Mouse (Mus musculus): ENCODE data around the gene Copb1.
"Not testable (repeated sequence)": the region's sequence is repeated elsewhere in the genome, so short reads cannot be mapped to it uniquely, and the experiment has no call there.

Copb1 gene

DNA sequence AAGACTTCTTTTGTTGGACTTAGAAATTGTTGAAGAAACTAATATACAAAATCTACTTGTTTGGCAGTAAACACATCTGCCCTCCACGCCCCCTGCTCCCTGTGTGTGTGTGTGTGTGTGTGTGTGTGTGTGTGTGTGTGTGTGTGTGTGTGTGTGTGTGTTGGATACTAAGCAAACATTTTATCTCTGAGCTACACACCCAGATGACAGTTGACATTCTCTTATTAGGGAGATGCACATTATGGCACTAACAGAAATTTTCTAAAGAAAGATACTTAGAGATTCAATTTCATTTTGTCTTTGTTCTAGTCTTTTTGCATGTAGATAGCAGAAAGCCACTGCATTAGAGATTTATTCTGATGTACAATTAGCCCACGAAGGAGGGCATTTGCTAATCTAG is 37.6 kb downstream of the Copb1 start:
- no peak for DNase-seq (ENCODE audit: low spot score)

DNA sequence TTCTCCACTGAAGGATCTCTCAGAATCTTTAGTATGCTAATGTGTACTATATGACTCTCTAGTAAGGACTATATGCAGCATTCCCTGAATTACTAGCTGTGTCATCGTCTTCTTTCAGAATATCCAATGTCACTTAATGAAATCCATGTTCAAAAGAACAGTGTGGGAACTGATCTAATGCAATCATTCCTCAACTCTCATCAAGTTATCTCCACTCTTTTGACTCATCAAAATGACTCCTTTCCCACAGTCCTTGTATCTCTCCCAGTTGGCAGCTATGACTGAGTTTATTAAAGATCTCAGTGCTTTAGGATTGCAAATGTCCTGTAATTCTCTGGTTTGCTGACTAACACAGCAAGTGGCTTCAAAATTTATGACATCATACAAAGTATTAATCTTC is 40.1 kb downstream of the Copb1 start:
- no peak for DNase-seq (ENCODE audit: low spot score)

DNA sequence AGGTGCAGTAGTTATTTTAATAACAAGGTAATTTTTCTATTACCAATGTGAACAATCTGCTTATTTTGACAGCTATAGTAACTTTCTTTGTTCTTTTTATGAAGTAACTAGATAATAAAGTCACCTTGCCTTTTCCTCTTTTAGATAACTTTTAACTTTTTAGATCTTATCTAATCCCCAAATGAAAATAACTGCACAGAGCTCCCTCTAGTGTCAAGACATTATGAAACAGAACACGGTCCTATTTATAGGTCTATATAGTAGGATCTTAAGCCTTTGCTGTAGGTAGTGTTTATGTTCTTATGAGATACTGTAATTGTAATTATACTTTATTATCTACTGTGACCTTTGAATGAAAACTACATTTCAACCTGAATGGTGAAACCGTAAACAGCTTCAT is 41.0 kb downstream of the Copb1 start:
- DNase-seq (ENCODE audit: low spot score): no peak

DNA sequence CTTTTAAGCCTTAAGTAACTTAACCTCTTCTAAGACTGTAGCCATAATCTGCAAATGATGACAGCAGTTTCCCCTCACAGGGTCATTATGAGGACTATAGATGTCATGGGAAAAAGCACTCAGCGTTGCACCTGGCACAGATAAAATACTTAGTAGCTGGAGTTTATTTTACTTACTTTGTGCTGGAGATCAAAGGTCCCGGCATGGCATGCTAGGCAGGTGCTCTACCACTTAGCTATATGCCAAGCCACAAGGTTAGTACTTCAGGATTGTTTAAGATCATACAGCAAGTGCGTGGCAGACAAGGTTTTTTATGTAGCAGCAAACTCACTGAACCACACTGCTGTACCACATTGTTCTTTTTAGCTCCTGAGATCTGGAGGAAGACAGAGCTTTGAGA is 43.9 kb downstream of the Copb1 start:
- no peak for DNase-seq (ENCODE audit: low spot score)

DNA sequence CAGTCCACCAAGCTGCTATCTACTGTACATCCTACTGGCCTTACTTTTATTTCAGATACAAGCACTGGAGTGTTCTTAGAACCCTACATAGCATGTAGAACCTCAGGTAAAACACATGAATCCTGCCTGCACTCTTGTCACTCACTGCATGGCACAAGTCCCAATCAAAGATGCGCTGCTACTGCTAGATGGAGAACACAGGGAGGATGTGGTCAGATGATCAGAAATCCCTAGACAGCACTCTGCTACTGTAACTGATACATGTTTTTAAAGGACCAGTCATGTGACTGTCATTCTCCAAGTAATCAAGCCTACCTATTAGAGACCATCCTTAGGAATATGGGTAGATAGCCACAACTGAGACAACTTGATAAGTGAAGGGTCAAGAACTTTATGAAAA is 44.7 kb downstream of the Copb1 start:
- no peak for DNase-seq (ENCODE audit: low spot score)

DNA sequence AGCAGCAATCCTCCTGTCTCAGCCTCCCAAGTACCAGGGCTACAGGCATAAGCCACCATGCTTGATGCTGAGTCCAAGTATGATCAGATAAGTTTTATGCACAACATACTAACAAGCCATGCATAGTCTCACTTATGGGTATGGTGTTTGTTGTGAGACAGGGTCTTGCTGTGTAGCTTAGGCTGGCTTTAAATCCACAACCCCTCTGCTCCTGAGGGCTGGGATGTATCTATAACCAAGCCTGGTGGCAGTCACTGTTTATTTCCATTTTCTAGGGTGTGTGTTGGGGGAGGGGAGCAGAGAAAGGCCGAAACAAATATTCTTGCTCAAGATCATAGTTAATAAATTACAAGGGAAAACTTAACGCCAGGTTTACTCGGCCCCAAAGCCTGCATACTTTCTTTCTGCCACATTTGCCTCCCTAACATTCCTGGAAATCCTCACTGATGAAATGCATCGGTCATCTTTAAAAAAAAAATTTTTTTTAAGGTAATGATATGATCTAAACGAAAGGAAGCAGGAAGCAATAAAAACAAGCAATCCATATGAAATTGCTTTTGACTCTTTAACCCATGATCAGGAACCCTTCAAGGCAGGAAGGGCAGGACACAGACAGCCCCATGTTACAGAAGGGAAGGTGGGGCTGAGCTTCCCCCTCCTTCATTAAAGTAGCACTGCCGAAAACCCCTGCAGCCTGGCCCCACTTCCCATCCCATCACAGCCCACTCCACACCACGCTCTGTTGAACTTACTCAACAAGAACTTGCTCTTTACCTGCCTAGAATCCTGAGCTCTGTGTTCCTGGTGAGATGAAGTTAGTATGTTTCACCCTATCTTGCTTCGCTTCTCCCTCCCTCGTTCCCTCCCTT is 50.8 kb downstream of the Copb1 start:
- no peak for DNase-seq (ENCODE audit: low spot score)

DNA sequence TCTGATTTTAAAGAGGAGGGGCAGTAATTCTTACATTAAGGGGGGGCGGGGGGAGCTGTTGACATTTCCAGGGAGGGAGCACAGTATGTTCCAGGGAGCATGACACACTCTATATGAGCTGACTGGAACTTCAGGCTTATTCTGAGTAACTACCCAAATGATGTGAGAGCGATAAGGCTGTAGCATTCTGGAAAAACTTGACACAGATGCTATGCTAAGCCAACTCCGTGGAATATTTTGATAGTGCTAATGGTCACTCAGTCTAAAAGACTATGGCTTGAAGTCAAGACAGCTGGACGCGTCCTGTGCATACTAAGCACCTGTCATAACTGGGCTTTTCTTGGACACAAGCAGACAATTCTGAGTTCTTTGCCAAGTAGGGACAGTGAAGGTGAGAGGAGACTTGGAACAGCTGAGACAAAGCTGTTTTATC is 51.5 kb downstream of the Copb1 start:
- DNase-seq (ENCODE audit: low spot score): no peak

DNA sequence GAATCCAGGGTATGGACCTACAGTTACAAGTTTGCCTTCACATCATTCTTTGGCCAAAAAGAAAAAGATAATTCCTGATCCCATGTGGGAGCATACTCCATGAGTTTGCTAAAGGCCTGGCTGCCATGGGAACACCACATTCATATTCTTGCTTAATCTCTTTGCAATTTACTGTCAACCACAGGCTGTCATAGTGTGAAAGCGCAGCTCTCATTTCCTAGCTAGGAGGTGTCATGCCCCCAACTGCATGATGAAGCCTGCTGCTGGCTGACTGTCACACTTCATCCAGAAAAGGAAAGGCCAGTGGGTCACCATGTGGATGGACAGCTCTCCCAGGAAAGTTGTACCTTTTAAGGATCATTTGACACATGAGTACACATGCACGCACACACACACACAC is 53.9 kb downstream of the Copb1 start:
- no peak for DNase-seq (ENCODE audit: low spot score)

DNA sequence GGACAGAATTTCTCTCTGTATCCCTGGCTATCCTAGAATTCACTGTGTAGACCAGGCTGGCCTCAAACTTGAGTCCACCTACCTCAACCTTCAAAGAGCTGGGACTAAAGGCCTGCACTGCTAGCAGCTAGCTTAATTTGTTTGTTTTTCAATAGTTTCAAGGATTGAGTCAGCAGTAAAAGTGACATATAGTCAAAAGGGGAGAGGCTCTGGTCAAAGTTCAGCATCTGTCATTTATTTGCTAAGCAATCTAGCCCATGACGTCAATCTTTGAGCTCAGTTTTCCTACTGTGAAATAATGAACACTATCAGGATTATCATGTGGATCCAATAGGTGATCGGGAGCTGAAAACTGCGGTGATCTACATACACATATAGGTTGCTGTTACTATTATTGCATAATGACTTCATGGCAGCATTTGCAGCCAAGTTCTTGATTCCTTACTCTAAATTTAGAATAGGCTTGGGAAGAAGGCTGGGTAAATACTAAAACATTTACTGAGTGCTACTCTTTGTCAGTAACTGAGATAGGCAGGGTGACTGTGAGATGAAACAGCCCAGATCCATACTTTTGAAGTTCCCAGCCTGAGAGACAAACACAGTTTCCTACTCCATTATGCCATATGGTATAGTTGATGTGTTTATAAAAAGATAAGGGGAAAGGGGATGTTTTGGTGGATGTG is 54.9 kb downstream of the Copb1 start:
- DNase-seq (ENCODE audit: low spot score): no peak

DNA sequence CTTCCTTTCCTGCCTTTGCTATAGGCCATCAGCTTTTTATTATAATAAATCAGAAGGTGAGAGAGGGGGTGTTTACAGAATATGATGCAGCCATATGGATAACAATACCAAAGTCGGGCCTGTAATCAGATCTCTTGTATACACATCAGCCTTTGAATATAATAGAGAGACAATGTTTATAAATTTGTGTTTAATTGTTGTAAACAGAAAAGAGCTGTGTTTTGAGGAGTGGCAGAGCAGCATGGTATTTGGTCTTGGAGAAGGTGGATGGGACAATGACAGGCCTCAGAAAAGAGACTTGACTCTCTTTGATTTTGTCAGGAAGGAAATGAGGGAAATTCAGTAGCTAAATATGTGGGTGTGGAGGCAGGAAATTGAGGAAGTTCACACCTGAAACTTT is 56.3 kb downstream of the Copb1 start:
- no peak for DNase-seq (ENCODE audit: low spot score)

DNA sequence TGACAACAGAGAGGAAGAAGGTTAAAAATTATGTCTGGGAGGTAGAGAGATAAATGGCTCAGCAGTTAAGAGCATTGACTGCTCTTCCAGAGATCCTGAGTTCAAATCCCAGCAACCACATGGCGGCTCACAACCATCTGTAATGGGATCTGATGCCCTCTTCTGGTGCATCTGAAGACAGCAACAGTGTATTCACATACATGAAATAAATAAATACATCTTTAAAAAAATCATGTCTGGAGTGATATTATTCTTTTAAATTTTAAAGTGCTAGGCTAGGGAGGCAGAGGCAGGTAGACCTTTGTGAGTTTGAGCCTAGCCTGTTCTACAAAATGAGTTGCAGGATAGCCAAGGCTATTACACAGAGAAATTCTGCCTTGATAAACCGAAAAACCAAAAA is 57.9 kb downstream of the Copb1 start:
- DNase-seq (ENCODE audit: low spot score): not testable (repeated sequence)

DNA sequence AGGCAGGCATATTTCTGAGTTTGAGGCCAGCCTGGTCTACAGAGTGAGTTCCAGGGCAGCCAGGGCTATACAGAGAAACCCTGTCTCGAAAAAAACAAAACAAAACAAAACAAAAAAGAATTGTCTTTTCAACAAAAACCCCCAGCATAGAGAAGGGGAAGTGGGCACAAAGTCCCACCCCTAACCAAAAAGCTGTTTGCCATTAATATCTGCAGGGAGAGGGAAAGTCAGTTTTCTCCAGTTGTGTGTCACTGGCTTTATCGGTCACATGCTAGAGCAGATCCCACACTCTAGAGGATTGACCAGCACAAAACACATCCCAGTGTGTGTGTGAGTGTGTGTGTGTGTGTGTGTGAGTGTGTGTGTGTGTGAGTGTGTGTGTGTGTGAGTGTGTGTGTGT is 59.7 kb downstream of the Copb1 start:
- not testable (repeated sequence) for DNase-seq (ENCODE audit: low spot score)

DNA sequence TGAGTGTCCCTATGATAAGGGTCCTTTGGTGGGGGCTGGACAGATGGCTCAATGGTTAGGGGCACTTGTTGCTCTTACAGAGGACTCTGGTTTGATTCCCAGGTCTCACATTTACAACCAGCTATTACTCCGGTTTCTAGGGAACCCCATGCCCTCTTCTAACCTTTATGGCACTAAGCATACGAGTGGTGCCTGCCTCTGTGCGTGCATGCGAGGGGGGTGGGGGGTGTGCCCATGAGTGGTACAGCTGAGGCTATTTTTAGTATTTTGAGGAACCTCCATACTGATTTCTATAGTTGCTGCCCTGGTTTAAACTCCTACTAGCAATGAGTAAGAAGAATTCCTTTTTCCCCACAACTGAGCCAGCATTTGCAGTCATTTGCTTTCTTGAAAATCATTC is 60.3 kb downstream of the Copb1 start:
- DNase-seq (ENCODE audit: low spot score): no peak

DNA sequence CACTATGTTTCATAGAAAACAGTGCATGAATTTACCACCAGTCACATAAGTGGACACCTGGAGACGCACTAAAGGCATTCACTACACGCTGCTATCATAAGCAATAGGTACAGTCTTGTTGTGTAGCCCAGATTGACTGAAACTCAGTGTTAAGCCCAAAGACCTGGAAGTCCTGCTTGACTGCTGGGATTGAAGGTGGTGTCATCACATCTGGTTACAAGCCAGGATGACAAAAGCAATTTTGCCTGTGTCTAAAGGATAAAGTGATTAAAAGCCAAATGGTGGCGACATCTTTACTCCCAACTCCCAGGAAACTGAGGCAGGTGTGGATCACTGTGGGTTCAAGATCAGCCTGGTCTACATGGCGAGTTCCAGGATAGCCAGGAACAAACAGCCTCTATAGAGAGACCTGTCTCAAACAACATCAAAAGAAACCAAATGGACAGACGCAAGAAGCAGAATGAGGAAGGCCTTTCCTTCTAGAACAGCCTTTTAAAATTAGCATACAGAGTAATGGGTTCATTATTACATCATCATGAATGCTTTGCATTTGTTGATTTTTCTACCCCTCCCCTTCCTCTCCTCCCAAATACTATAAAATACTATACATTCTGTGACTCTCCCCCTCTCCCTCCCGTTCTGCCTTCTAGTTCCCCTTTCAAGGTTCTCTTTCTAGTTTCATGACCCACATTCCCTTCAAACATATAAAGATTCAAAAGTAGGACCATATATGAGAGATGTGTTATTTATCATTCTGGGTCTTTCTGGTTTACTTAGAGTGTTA is 61.0 kb downstream of the Copb1 start:
- DNase-seq (ENCODE audit: low spot score): no peak

DNA sequence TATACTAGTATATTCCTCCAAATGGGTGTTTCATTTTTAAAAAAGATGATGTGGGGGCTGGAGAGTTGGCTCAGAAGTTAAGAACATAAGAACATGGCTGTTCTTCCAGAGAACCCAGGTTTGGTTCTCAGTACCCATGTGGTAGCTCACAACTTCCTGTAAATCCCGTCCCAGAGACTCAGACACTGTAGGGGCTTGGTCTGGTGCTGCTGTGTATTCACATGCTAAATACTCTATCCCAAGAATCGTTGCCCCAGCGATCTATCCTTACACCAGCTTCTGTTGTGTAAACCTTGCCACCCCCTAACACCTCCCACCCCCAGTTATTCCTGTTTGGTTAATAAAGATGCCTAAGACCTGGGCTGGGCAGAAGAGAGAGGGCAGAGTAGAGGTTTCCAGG is 61.9 kb downstream of the Copb1 start:
- no peak for DNase-seq (ENCODE audit: low spot score)

DNA sequence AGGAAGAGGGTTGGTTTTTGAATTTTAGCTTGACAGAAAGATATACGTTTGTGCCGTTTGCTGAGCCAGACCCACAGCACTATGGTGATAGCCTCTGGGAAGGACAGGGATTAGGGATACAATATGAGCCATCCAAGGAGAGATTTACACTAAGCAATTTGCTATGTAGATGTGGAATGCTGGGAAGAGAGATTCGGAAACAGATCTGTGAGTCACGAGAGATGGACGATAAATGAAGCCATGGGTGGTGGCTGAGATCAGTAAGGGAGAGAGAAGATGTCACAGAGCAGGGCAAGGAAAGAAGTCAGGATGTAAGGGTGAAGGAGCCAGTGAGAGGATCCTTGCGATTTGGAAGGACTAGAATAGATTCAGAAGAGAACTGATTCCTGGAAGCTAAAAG is 71.1 kb downstream of the Copb1 start:
- DNase-seq (ENCODE audit: low spot score): no peak

DNA sequence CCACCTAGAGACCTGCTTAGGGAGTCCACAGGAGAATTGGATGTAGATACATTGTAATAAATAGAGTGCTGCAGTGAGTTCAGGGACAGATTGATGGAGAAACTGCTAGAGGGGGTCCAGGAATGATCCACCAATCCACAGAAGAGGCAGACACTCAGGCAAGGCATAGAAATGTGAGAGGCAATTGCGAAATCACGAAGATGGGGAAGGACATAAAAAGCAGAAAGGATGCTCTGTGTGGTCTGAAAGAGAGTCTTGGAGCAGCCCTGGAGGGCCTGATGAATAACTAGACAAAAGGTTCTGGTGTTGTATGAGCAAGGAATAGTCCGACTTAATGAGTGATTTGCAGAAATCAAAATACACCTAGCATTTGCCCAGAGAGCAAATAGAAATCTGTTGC is 71.8 kb downstream of the Copb1 start:
- DNase-seq (ENCODE audit: low spot score): no peak

DNA sequence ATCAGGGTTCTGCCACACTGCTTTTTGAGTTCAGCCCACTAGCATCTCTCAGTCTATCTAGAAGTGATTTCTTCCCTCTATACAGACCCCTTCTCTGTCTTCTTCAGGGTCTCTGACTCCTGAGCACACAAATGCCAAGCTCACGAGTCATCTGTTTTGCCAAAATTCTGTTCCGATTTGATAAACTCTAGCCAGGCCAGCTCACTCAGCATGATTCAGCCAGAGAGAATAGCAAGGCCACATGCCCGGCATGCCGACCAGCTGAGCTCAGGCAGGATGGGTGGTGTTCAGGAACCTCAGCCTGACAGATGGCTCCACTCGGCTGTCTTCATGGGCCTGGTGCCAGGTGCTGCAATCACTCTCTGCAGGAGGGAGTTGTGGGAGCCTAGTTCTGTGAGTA is 73.1 kb downstream of the Copb1 start:
- peak; percentile 86 for DNase-seq (ENCODE audit: low spot score)

DNA sequence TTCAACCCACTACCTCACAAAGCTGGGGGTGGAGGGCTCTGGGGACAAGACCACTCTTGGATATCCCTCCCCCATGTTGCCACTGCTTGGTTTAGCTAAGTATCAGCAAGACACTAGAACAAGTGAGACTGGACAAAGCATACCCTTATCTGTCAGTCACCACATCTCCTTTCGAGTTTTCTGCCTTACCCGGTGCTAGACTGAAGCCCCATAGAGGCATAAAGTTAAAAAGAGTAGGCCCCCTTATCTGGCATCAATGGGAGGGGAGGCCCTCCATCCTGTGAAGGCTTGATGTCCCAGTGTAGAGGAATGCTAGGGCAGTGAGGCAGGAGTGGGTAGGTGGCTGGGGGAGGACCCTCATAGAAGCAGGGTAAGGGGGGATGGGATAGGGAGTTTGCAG is 77.9 kb downstream of the Copb1 start:
- no peak for DNase-seq (ENCODE audit: low spot score)

DNA sequence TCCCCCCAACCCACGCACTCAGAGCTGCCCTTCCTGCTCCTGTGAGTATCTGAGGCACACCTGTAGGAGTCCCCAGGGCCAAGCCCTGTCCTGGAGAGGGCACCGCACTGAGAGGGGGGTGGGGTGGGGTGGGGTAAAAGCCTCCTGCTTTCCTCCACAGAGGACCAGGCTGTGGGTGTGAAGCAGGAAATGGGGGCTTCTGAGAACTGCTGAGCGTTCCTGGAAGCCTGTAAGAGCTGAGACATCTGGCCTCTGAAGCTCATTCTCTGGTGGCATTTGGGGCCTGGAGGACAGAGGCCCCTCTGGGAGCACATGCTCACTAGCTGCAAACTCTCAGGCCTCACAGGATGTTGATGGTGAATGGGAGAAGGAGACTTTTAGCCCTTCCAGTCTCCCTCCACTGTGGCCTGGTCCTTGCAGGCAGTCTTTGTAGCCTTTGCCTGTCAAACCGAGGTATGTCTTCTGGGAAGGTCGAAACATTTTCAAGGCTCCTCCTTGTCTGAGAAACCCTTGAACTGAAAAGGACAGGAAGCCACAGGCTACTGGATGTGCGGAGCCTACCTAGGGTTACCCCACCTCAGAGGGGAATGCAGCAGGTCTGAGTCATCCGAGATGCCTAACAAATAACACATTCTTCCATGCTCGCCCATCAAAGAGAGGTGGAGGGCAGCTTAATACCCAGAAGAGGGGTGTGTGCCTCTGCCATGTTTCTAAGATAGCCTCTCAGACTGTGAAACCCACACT is 83.0 kb downstream of the Copb1 start:
- no peak for DNase-seq (ENCODE audit: low spot score)

DNA sequence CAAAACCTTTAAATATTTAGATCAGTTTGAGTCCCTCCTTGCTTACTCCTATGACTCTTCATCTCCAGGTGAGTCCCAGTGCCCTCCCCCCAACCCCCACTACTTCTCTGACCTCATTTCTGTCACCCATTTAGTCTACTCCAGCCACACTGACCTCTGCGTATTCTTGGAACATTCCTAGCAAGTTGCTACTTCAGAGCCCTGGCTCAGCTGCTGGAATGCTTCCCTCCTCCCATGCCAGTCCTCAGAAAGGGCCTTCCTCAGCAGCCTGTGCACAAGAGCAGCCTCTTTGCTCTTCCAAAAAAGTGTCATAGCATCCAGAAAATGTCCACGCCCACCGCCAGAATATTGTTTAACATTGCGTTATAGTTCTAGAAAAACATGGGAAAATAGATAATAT is 84.5 kb downstream of the Copb1 start:
- DNase-seq (ENCODE audit: low spot score): no peak

DNA sequence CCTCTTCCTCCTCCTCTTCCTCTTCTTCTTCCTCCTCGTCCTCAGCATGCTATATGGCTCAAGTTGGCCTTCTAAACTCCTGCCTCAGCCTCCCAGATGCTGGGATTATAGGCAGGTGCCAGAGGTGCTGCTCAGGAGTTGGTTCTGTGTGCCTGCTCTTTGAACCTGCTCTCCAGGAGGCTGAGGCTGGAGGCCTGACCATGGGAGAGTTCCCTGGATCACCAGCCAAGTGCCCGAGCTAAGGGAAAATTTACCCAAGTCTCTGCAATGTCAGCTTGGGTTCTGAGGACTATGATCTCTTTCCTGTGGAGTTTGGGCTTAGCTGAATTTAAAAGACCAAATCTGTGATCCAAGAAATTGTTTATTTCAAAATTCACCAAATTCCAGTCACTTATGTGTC is 85.1 kb downstream of the Copb1 start:
- no peak for DNase-seq (ENCODE audit: low spot score)
